Mouse (Mus musculus): Measurements from ENCODE around the gene Gsn. TPM values are rescaled to one million over a fixed set of nuclear protein-coding genes. Genes with fewer than 3 reads are reported as not detected.

The Gsn gene
- total and polyA plus RNA-seq, 2 experiments from 2014 or later, result 255 to 460 TPM

GRCm38 (mm10) chr2:35299437-35299836, 43.3 kb downstream of the Gsn start:
- Histone ChIP-seq H3K36me3 (replicated peaks; ENCODE audit: control insufficient read depth, insufficient read depth, low read length) (peaks cover 77% of the 10 kb centered on the region), H3K27ac (ENCODE audit: low read depth) (no peak overlapping the region), H3K9me3 (replicated peaks; ENCODE audit: control insufficient read depth, low read length) (no peaks in the 10 kb centered on the region), H3K9ac (replicated peaks; ENCODE audit: low read depth, low read length) (no peak overlapping the region), H3K4me2 (ENCODE audit: low read depth, low read length) (no peak overlapping the region), H3K4me3 (ENCODE audit: low read depth, low read length) (no peak overlapping the region), H3K4me1 (ENCODE audit: control insufficient read depth, insufficient read depth) (no peaks in the 10 kb centered on the region), H3K27me3 (ENCODE audit: control insufficient read depth, insufficient read depth, low read length) (no peaks in the 10 kb centered on the region)
- 88% methylated on average over 2 of the region's 2 CpGs for WGBS
- DNase-seq (ENCODE audit: low spot score) (no peak), ATAC-seq (ENCODE audit: insufficient read depth, low read depth) (no peak)
- TF ChIP-seq EP300 (IDR thresholded peaks at IDR 0.05; ENCODE audit: low read depth) (no peak), CTCF (IDR thresholded peaks at IDR 0.05; ENCODE audit: low read depth) (no peak)

GRCm38 (mm10) chr2:35302049-35302885, 46.1 kb downstream of the Gsn start:
- Histone ChIP-seq H3K4me2 (ENCODE audit: low read depth, low read length) (no peak overlapping the region), H3K27ac (ENCODE audit: low read depth) (peak overlapping the region; percentile 44; the same call in 1 of the 2 replicates), H3K9ac (replicated peaks; ENCODE audit: low read depth, low read length) (no peak overlapping the region), H3K4me3 (ENCODE audit: low read depth, low read length) (no peak overlapping the region), H3K36me3 (replicated peaks; ENCODE audit: control insufficient read depth, insufficient read depth, low read length) (peaks cover 80% of the 10 kb centered on the region), H3K27me3 (ENCODE audit: control insufficient read depth, insufficient read depth, low read length) (no peaks in the 10 kb centered on the region), H3K9me3 (replicated peaks; ENCODE audit: control insufficient read depth, low read length) (no peaks in the 10 kb centered on the region), H3K4me1 (ENCODE audit: control insufficient read depth, insufficient read depth) (no peaks in the 10 kb centered on the region)
- DNase-seq (ENCODE audit: low spot score) (no peak), ATAC-seq (ENCODE audit: insufficient read depth, low read depth) (peak; percentile 40)
- 69% methylated on average over 13 of the region's 13 CpGs for WGBS
- no peak for TF ChIP-seq EP300 (IDR thresholded peaks at IDR 0.05; ENCODE audit: low read depth)
- no peak for TF ChIP-seq CTCF (IDR thresholded peaks at IDR 0.05; ENCODE audit: low read depth)

- Histone ChIP-seq H3K36me3 (replicated peaks; ENCODE audit: control insufficient read depth, insufficient read depth, low read length) (peaks cover 61% of the 10 kb centered on the region), H3K4me1 (ENCODE audit: control insufficient read depth, insufficient read depth) (no peaks in the 10 kb centered on the region), H3K4me3 (ENCODE audit: low read depth, low read length) (no peak overlapping the region), H3K4me2 (ENCODE audit: low read depth, low read length) (no peak overlapping the region), H3K9me3 (replicated peaks; ENCODE audit: control insufficient read depth, low read length) (no peaks in the 10 kb centered on the region), H3K27ac (ENCODE audit: low read depth) (no peak overlapping the region), H3K9ac (replicated peaks; ENCODE audit: low read depth, low read length) (no peak overlapping the region), H3K27me3 (ENCODE audit: control insufficient read depth, insufficient read depth, low read length) (no peaks in the 10 kb centered on the region)
- ATAC-seq (ENCODE audit: insufficient read depth, low read depth) (no peak), DNase-seq (ENCODE audit: low spot score) (no peak)
- 68% methylated on average over 1 of the region's 1 CpGs for WGBS
- no peak for TF ChIP-seq EP300 (IDR thresholded peaks at IDR 0.05; ENCODE audit: low read depth)
- no peak for TF ChIP-seq CTCF (IDR thresholded peaks at IDR 0.05; ENCODE audit: low read depth)
Measured at GRCm38 (mm10) chr2:35308166-35308565, 52.0 kb downstream of the Gsn start.

GRCm38 (mm10) chr2:35309906-35310493, 53.8 kb downstream of the Gsn start:
- TF ChIP-seq EP300 (IDR thresholded peaks at IDR 0.05; ENCODE audit: low read depth) (no peak), CTCF (IDR thresholded peaks at IDR 0.05; ENCODE audit: low read depth) (no peak)
- Histone ChIP-seq H3K4me1 (ENCODE audit: control insufficient read depth, insufficient read depth) (no peaks in the 10 kb centered on the region), H3K4me3 (ENCODE audit: low read depth, low read length) (no peak overlapping the region), H3K9ac (replicated peaks; ENCODE audit: low read depth, low read length) (no peak overlapping the region), H3K4me2 (ENCODE audit: low read depth, low read length) (no peak overlapping the region), H3K27ac (ENCODE audit: low read depth) (no peak overlapping the region; the same call in 1 of the 2 replicates), H3K9me3 (replicated peaks; ENCODE audit: control insufficient read depth, low read length) (no peaks in the 10 kb centered on the region), H3K36me3 (replicated peaks; ENCODE audit: control insufficient read depth, insufficient read depth, low read length) (peaks cover 56% of the 10 kb centered on the region), H3K27me3 (ENCODE audit: control insufficient read depth, insufficient read depth, low read length) (no peaks in the 10 kb centered on the region)
- no peak for ATAC-seq (ENCODE audit: insufficient read depth, low read depth)
- 87% methylated on average over 4 of the region's 4 CpGs for WGBS
- DNase-seq (ENCODE audit: low spot score), result no peak

GRCm38 (mm10) chr2:35314300-35314699, 58.1 kb downstream of the Gsn start:
- Histone ChIP-seq H3K4me3 (ENCODE audit: low read depth, low read length) (no peak overlapping the region), H3K36me3 (replicated peaks; ENCODE audit: control insufficient read depth, insufficient read depth, low read length) (peaks cover 50% of the 10 kb centered on the region), H3K27me3 (ENCODE audit: control insufficient read depth, insufficient read depth, low read length) (no peaks in the 10 kb centered on the region), H3K4me1 (ENCODE audit: control insufficient read depth, insufficient read depth) (peaks cover 16% of the 10 kb centered on the region; the same call in 1 of the 2 replicates), H3K27ac (ENCODE audit: low read depth) (no peak overlapping the region), H3K9me3 (replicated peaks; ENCODE audit: control insufficient read depth, low read length) (no peaks in the 10 kb centered on the region), H3K4me2 (ENCODE audit: low read depth, low read length) (no peak overlapping the region), H3K9ac (replicated peaks; ENCODE audit: low read depth, low read length) (no peak overlapping the region)
- ATAC-seq (ENCODE audit: insufficient read depth, low read depth), result no peak
- WGBS, result 66% methylated on average over 3 of the region's 3 CpGs
- TF ChIP-seq CTCF (IDR thresholded peaks at IDR 0.05; ENCODE audit: low read depth), result no peak
- no peak for TF ChIP-seq EP300 (IDR thresholded peaks at IDR 0.05; ENCODE audit: low read depth)
- DNase-seq (ENCODE audit: low spot score), result no peak

All from heart, postnatal 0 days (tissue).